In genomic region chr6:140297969-140298554, GRCm38 (mm10) we compare ENCODE assay signal across 13 mouse cellular contexts.
DNase-seq lines count a peak whose midpoint lies in the region; ATAC-seq lines count a peak whose summit lies in the region.
"Had no signal": no experiment of that assay in that cellular context is flagged by ENCODE, and none has a peak within 500 bp of the region (broad histone marks: within the 10 kb centered on the region; RNA-seq: fewer than 3 reads in every experiment).

No protein-coding gene starts in this region.

- no peaks in the 10 kb centered on the region for H3K27me3 ChIP-seq in hindbrain, embryonic 12.5 days
- no peaks in the 10 kb centered on the region for H3K27me3 ChIP-seq in hindbrain, embryonic 10.5 days (ENCODE audit: insufficient read depth, poor library complexity, severe bottlenecking)
- no peaks in the 10 kb centered on the region for H3K27me3 ChIP-seq in hindbrain, embryonic 14.5 days (ENCODE audit: control insufficient read depth, insufficient read depth, low read length)
- H3K27me3 ChIP-seq in midbrain, embryonic 13.5 days = no peaks in the 10 kb centered on the region
- H3K27me3 ChIP-seq: CH12.LX; liver, embryonic 13.5 days had no signal

- H3K9ac ChIP-seq in hindbrain, embryonic 12.5 days = no peak overlapping the region
- H3K9ac ChIP-seq in hindbrain, embryonic 14.5 days = no peak overlapping the region
- no peak overlapping the region for H3K9ac ChIP-seq in midbrain, embryonic 13.5 days (replicated peaks)
- H3K9ac ChIP-seq: liver, embryonic 13.5 days had no signal

- DNase-seq in hindbrain, embryonic 10.5 days (ENCODE audit: low spot score) = no peak
- peak; percentile 23 for DNase-seq in ZHBTc4 (ENCODE audit: low read depth, low spot score)
- DNase-seq in hindbrain, embryonic 14.5 days (ENCODE audit: low spot score) = no peak
- no peak for DNase-seq in right cerebral cortex, postnatal 25 days
- no peak for DNase-seq in urinary bladder, adult 18-20 months (ENCODE audit: low spot score in 2 of 2)
- no peak for DNase-seq in left cerebral cortex, postnatal 14 days (ENCODE audit: low spot score in 2 of 2)
- DNase-seq: gastrocnemius, postnatal 25 days; liver, embryonic 13.5 days had no signal

- H3K4me1 ChIP-seq in hindbrain, embryonic 12.5 days = peaks cover 9% of the 10 kb centered on the region
- H3K4me1 ChIP-seq in hindbrain, embryonic 10.5 days (replicated peaks) = peaks cover 5% of the 10 kb centered on the region
- H3K4me1 ChIP-seq in hindbrain, embryonic 14.5 days (replicated peaks; ENCODE audit: control insufficient read depth, insufficient read depth, low read length) = 0 out of 2 replicates have a peak, but pooled peaks cover 6% of the 10 kb centered on the region
- H3K4me1 ChIP-seq in midbrain, embryonic 13.5 days (replicated peaks) = peaks cover 18% of the 10 kb centered on the region; the same call in 1 of the 2 replicates

- no peak for ATAC-seq in hindbrain, embryonic 12.5 days (ENCODE audit: low FRiP score)
- no peak; the same call in 1 of the 2 replicates for ATAC-seq in hindbrain, embryonic 14.5 days (ENCODE audit: low FRiP score)
- peak; percentile 40; the same call in 1 of the 2 replicates for ATAC-seq in midbrain, embryonic 13.5 days
- ATAC-seq: activated CD4-positive, CD25-positive, alpha-beta regulatory T cell, adult 4 months; inflammation-experienced regulatory T-cells, adult 6 months had no signal

- H3K36me3 ChIP-seq in hindbrain, embryonic 12.5 days = no peaks in the 10 kb centered on the region
- H3K36me3 ChIP-seq in hindbrain, embryonic 10.5 days = no peaks in the 10 kb centered on the region
- H3K36me3 ChIP-seq in hindbrain, embryonic 14.5 days (replicated peaks; ENCODE audit: control insufficient read depth, insufficient read depth) = no peaks in the 10 kb centered on the region
- no peaks in the 10 kb centered on the region for H3K36me3 ChIP-seq in midbrain, embryonic 13.5 days
- H3K36me3 ChIP-seq: liver, embryonic 13.5 days had no signal

- intact Hi-C loops in left cerebral cortex, postnatal 14 days (cut with DNase I) = no loop called here

- H3K4me3 ChIP-seq in hindbrain, embryonic 12.5 days = no peak overlapping the region
- H3K4me3 ChIP-seq in hindbrain, embryonic 10.5 days = no peak overlapping the region
- H3K4me3 ChIP-seq in hindbrain, embryonic 14.5 days (replicated peaks; ENCODE audit: low read length) = no peak overlapping the region
- no peak overlapping the region for H3K4me3 ChIP-seq in midbrain, embryonic 13.5 days (replicated peaks)
- H3K4me3 ChIP-seq: liver, embryonic 13.5 days had no signal

- no peaks in the 10 kb centered on the region for H3K9me3 ChIP-seq in hindbrain, embryonic 12.5 days (replicated peaks)
- no peaks in the 10 kb centered on the region for H3K9me3 ChIP-seq in hindbrain, embryonic 10.5 days
- H3K9me3 ChIP-seq in hindbrain, embryonic 14.5 days (ENCODE audit: control insufficient read depth, low read length) = no peaks in the 10 kb centered on the region
- H3K9me3 ChIP-seq in midbrain, embryonic 13.5 days = no peaks in the 10 kb centered on the region

- H3K4me2 ChIP-seq in hindbrain, embryonic 12.5 days (replicated peaks) = no peak overlapping the region
- peak overlapping the region; percentile 16; the same call in 1 of the 2 replicates for H3K4me2 ChIP-seq in hindbrain, embryonic 14.5 days (replicated peaks)
- peak overlapping the region; percentile 17; the same call in 1 of the 2 replicates for H3K4me2 ChIP-seq in midbrain, embryonic 13.5 days (replicated peaks)
- H3K4me2 ChIP-seq: liver, embryonic 13.5 days had no signal

- 68% methylated on average over 14 of the region's 14 CpGs for WGBS in hindbrain, embryonic 12.5 days
- 75% methylated on average over 14 of the region's 14 CpGs for WGBS in hindbrain, embryonic 10.5 days
- WGBS in hindbrain, embryonic 14.5 days = 62% methylated on average over 14 of the region's 14 CpGs
- 66% methylated on average over 14 of the region's 14 CpGs for WGBS in midbrain, embryonic 13.5 days

- H3K27ac ChIP-seq in hindbrain, embryonic 12.5 days = 0 out of 2 replicates have a peak overlapping the region, but pooled peaks have one; percentile 30
- H3K27ac ChIP-seq in hindbrain, embryonic 10.5 days = no peak overlapping the region
- H3K27ac ChIP-seq in hindbrain, embryonic 14.5 days = no peak overlapping the region; the same call in 1 of the 2 replicates
- no peak overlapping the region; the same call in 1 of the 2 replicates for H3K27ac ChIP-seq in midbrain, embryonic 13.5 days
- H3K27ac ChIP-seq: liver, embryonic 13.5 days had no signal
